Mouse (Mus musculus): ENCODE data around the gene Rho. TPM values are rescaled to one million over a fixed set of nuclear protein-coding genes. Genes with fewer than 3 reads are reported as not detected.

The Rho gene
- polyA plus RNA-seq, 1 experiment, result 0.66 TPM

DNA sequence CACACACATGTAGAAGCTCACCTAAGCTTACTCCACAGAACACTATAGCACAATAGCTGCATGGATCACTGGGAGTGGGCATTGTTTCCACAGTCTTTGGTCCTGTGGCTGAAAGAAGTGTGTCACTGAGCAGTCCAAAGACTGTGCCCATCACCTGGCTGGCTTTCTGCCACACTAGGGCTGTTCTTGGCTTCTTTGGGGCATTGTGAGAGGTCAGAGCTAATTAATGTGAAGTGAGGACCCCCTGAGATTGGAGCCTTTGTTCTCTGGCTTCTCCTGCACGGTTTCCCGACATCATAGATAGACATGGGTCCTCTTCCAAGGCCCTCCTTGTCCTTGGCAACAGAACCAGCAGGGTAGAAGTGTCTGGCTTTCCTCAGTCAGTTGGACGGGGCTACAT, 39.2 kb upstream of the Rho start:
- no peak for TF ChIP-seq POLR2A (IDR thresholded peaks at IDR 0.05; ENCODE audit: low read depth, low read length)
- TF ChIP-seq CTCF (conservative IDR thresholded peaks at IDR 0.05; ENCODE audit: insufficient read depth, insufficient read length, low read depth, low read length), result no peak
- no peak overlapping the region for H3K4me3 ChIP-seq (ENCODE audit: insufficient read depth, low read depth, low read length)
- WGBS, result 90% methylated on average over 3 of the region's 3 CpGs
- no peak for DNase-seq
- no peaks in the 10 kb centered on the region for H3K4me1 ChIP-seq (ENCODE audit: control insufficient read depth, insufficient read depth, low read length)
- H3K36me3 ChIP-seq (ENCODE audit: control insufficient read depth, insufficient read depth, low read length), result peaks cover 5% of the 10 kb centered on the region; the same call in 1 of the 2 replicates
- no peaks in the 10 kb centered on the region for H3K27me3 ChIP-seq (replicated peaks; ENCODE audit: control insufficient read depth, insufficient read depth, low read length)
- no peak overlapping the region for H3K27ac ChIP-seq (ENCODE audit: insufficient read depth, low read depth, low read length)

- DNase-seq, result no peak
- H3K27me3 ChIP-seq (replicated peaks; ENCODE audit: control insufficient read depth, insufficient read depth, low read length), result no peaks in the 10 kb centered on the region
- TF ChIP-seq POLR2A (IDR thresholded peaks at IDR 0.05; ENCODE audit: low read depth, low read length), result no peak
- no peak overlapping the region for H3K4me3 ChIP-seq (ENCODE audit: insufficient read depth, low read depth, low read length)
- H3K4me1 ChIP-seq (ENCODE audit: control insufficient read depth, insufficient read depth, low read length), result no peaks in the 10 kb centered on the region
- H3K27ac ChIP-seq (ENCODE audit: insufficient read depth, low read depth, low read length), result no peak overlapping the region
- 78% methylated on average over 1 of the region's 1 CpGs for WGBS
- no peaks in the 10 kb centered on the region; the same call in 1 of the 2 replicates for H3K36me3 ChIP-seq (ENCODE audit: control insufficient read depth, insufficient read depth, low read length)
These were observed 35.2 kb upstream of the Rho start for GRCm38 (mm10) chr6:115896346-115896745.

- H3K27me3 ChIP-seq (replicated peaks; ENCODE audit: control insufficient read depth, insufficient read depth, low read length), result no peaks in the 10 kb centered on the region
- no peak overlapping the region for H3K27ac ChIP-seq (ENCODE audit: insufficient read depth, low read depth, low read length)
- TF ChIP-seq POLR2A (IDR thresholded peaks at IDR 0.05; ENCODE audit: low read depth, low read length) (no peak), CTCF (conservative IDR thresholded peaks at IDR 0.05; ENCODE audit: insufficient read depth, insufficient read length, low read depth, low read length) (no peak)
- no peak for DNase-seq
- no peaks in the 10 kb centered on the region; the same call in 1 of the 2 replicates for H3K36me3 ChIP-seq (ENCODE audit: control insufficient read depth, insufficient read depth, low read length)
- no peaks in the 10 kb centered on the region for H3K4me1 ChIP-seq (ENCODE audit: control insufficient read depth, insufficient read depth, low read length)
- no peak overlapping the region for H3K4me3 ChIP-seq (ENCODE audit: insufficient read depth, low read depth, low read length)
- WGBS, result 77% methylated on average over 4 of the region's 4 CpGs
These were observed 34.4 kb upstream of the Rho start for GRCm38 (mm10) chr6:115897117-115897516.

DNA sequence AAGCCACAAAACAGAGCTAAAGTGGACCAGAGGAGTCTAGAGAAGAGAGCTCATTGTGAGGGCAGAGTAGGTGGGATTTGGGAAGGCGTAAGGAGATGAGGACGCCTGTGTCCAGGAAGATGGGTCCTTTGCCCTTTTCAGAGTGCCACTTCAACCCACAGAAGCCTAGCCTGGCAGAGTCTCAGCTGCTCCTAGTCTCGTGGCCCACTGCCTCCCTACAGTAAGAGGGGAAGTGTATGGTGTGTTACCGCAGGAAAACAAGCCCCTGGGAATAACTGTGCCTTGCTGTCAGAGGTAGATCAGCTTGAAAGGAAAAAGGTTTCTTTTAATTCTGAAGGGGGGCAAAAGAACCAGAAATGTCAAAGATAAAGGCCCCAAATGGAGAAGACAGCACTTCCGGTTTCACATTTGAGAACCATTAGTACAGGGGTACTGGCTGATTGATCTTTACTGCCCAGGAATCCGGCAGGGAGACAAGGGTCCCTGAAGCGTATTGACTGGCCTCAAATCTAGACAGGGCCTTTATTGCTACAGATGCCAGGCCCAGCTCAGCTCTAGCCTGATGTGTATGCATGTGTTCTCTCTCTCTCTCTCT, 33.5 kb upstream of the Rho start:
- no peaks in the 10 kb centered on the region for H3K27me3 ChIP-seq (replicated peaks; ENCODE audit: control insufficient read depth, insufficient read depth, low read length)

DNA sequence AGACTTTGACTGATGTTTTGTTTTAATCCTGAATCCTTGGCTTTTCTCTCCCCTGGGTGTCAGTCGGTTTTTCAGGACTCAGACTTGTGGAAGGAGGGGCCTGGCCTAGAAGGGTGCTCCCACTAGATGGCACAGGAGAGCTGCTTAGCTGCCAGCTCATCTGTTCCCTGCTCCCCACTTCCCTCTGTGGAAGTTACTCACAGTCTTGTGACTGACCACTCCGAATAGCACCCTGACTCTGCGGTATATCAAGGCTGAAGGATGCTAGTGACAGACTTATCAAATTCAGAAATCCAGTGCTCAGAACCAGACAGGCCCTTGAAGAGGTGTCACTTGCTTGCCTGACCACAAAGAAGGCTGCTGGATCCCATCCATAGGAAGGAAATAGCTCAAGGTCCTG, 30.5 kb upstream of the Rho start:
- H3K27ac ChIP-seq (ENCODE audit: insufficient read depth, low read depth, low read length), result peak overlapping the region; percentile 86
- TF ChIP-seq CTCF (conservative IDR thresholded peaks at IDR 0.05; ENCODE audit: insufficient read depth, insufficient read length, low read depth, low read length) (peak; percentile 92), POLR2A (IDR thresholded peaks at IDR 0.05; ENCODE audit: low read depth, low read length) (no peak)
- no peaks in the 10 kb centered on the region; the same call in 1 of the 2 replicates for H3K36me3 ChIP-seq (ENCODE audit: control insufficient read depth, insufficient read depth, low read length)
- H3K4me3 ChIP-seq (ENCODE audit: insufficient read depth, low read depth, low read length), result no peak overlapping the region
- no peaks in the 10 kb centered on the region for H3K4me1 ChIP-seq (ENCODE audit: control insufficient read depth, insufficient read depth, low read length)
- DNase-seq, result peak; percentile 87
- 10% methylated on average over 3 of the region's 3 CpGs for WGBS
- no peaks in the 10 kb centered on the region for H3K27me3 ChIP-seq (replicated peaks; ENCODE audit: control insufficient read depth, insufficient read depth, low read length)

More for the DNA sequence above, 33.5 kb upstream of the Rho start:
- H3K36me3 ChIP-seq (ENCODE audit: control insufficient read depth, insufficient read depth, low read length), result no peaks in the 10 kb centered on the region; the same call in 1 of the 2 replicates
- DNase-seq, result no peak
- H3K27ac ChIP-seq (ENCODE audit: insufficient read depth, low read depth, low read length), result no peak overlapping the region
- TF ChIP-seq CTCF (conservative IDR thresholded peaks at IDR 0.05; ENCODE audit: insufficient read depth, insufficient read length, low read depth, low read length) (no peak), POLR2A (IDR thresholded peaks at IDR 0.05; ENCODE audit: low read depth, low read length) (no peak)
- WGBS, result 87% methylated on average over 7 of the region's 7 CpGs
- H3K4me3 ChIP-seq (ENCODE audit: insufficient read depth, low read depth, low read length), result no peak overlapping the region
- H3K4me1 ChIP-seq (ENCODE audit: control insufficient read depth, insufficient read depth, low read length), result no peaks in the 10 kb centered on the region

DNA sequence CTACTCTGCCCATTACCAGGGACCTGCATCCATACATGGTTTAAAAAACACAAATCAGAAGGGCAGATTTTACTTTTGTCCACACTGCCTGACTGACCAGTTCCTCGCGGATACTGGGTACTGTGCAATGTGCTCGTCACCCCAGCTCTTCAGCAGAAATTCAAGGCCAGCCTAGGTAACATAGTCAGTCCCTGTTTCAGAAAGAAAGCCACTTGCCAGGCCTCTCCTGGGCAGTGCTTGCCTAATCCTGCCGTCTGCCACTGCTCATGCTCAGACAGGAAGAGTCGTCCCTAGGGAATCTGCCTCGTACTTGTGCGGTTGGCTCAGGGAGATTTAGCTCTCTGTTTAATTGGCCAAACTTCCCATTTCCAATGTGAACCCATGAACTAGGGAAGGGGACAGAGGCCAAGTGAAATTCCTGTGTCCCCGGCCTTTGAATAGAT, 30.0 kb upstream of the Rho start:
- peak; percentile 88 for DNase-seq
- 69% methylated on average over 8 of the region's 8 CpGs for WGBS
- peak overlapping the region; percentile 86 for H3K27ac ChIP-seq (ENCODE audit: insufficient read depth, low read depth, low read length)
- H3K4me3 ChIP-seq (ENCODE audit: insufficient read depth, low read depth, low read length), result no peak overlapping the region
- no peaks in the 10 kb centered on the region for H3K27me3 ChIP-seq (replicated peaks; ENCODE audit: control insufficient read depth, insufficient read depth, low read length)
- no peaks in the 10 kb centered on the region; the same call in 1 of the 2 replicates for H3K36me3 ChIP-seq (ENCODE audit: control insufficient read depth, insufficient read depth, low read length)
- TF ChIP-seq POLR2A (IDR thresholded peaks at IDR 0.05; ENCODE audit: low read depth, low read length), result no peak
- TF ChIP-seq CTCF (conservative IDR thresholded peaks at IDR 0.05; ENCODE audit: insufficient read depth, insufficient read length, low read depth, low read length), result no peak
- no peaks in the 10 kb centered on the region for H3K4me1 ChIP-seq (ENCODE audit: control insufficient read depth, insufficient read depth, low read length)

GRCm38 (mm10) chr6:115902545-115902944, 29.0 kb upstream of the Rho start:
- no peak for DNase-seq
- TF ChIP-seq CTCF (conservative IDR thresholded peaks at IDR 0.05; ENCODE audit: insufficient read depth, insufficient read length, low read depth, low read length), result no peak
- TF ChIP-seq POLR2A (IDR thresholded peaks at IDR 0.05; ENCODE audit: low read depth, low read length), result no peak
- H3K36me3 ChIP-seq (ENCODE audit: control insufficient read depth, insufficient read depth, low read length), result no peaks in the 10 kb centered on the region; the same call in 1 of the 2 replicates
- H3K4me1 ChIP-seq (ENCODE audit: control insufficient read depth, insufficient read depth, low read length), result no peaks in the 10 kb centered on the region
- H3K4me3 ChIP-seq (ENCODE audit: insufficient read depth, low read depth, low read length), result no peak overlapping the region
- H3K27ac ChIP-seq (ENCODE audit: insufficient read depth, low read depth, low read length), result peak overlapping the region; percentile 86
- no peaks in the 10 kb centered on the region for H3K27me3 ChIP-seq (replicated peaks; ENCODE audit: control insufficient read depth, insufficient read depth, low read length)
- 71% methylated on average over 3 of the region's 3 CpGs for WGBS
